Mouse (Mus musculus): ENCODE results near the gene Stag2. TPM values are rescaled to one million over a fixed set of nuclear protein-coding genes. Genes with fewer than 3 reads are reported as not detected.

The Stag2 gene
- total and polyA plus RNA-seq, 3 experiments: 5.6 to 41.8 (median 38.2) TPM

- H3K36me3 ChIP-seq (ENCODE audit: control insufficient read depth, insufficient read depth, low read length): no peaks in the 10 kb centered on the region
- no peaks in the 10 kb centered on the region for H3K79me2 ChIP-seq (replicated peaks; ENCODE audit: control insufficient read depth, insufficient read depth, low read length)
- DNase-seq: no peak
- H3K9ac ChIP-seq (ENCODE audit: low read depth, low read length): no peak overlapping the region
- intact Hi-C loops (cut with DNase I): no loop called here
- no peaks in the 10 kb centered on the region for H3K4me1 ChIP-seq (ENCODE audit: control insufficient read depth, insufficient read depth, low read length)
- WGBS: 55% methylated on average over 3 of the region's 3 CpGs
- H3K27me3 ChIP-seq (ENCODE audit: control insufficient read depth, insufficient read depth, low read length): no peaks in the 10 kb centered on the region
- H3K27ac ChIP-seq: no peak overlapping the region
- H3K4me3 ChIP-seq: no peak overlapping the region
- TF ChIP-seq POLR2A (IDR thresholded peaks at IDR 0.05; ENCODE audit: insufficient read depth, low read depth, low read length) (no peak), CTCF (IDR thresholded peaks at IDR 0.05) (no peak)
Observed at GRCm38 (mm10) chrX:42324848-42325247, 175.7 kb downstream of the Stag2 start.

Other genes starting within 250 kb of the Stag2 start
- 10 to 100 TPM; 25.3 to 29.5 TPM for gene Thoc2, start 228.6 kb upstream of the Stag2 start, total RNA-seq (2021)
- gene Thoc2, start 228.6 kb upstream of the Stag2 start, polyA plus RNA-seq (2012; rRNA removed): 7.2 and 11.0 TPM in 2 replicates
- gene Xiap, start 89.6 kb upstream of the Stag2 start, total RNA-seq (2021): 10 to 100 TPM; 25.8 to 29.3 TPM
- 6.3 and 14.8 TPM in 2 replicates for gene Xiap, start 89.6 kb upstream of the Stag2 start, polyA plus RNA-seq (2012; rRNA removed)